12 mouse cellular contexts compared by ENCODE assay signal in the genomic region with DNA sequence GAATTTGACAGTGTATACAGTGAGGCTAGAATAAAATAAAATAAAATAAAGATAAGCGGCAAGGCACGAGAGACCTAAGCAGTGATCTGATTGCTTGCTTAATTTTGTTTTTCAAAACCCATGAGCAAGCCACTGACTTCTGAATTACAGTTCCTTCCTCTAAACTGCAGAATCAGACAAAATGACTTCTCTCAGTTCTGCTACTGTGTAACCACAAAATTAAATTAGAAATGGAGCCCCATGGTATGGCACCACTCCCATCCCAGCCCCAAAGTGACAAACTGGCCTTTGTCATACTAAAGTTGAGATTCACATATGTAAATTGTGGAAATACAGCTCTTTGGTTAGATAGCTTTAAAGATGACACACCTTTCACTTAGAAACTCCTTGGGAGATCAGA.
"Had no signal": no experiment of that assay in that cellular context is flagged by ENCODE, and none has a peak within 500 bp of the region (broad histone marks: within the 10 kb centered on the region; RNA-seq: fewer than 3 reads in every experiment).

No protein-coding gene starts in this region.

- ATAC-seq: intestine, embryonic 16.5 days; liver, embryonic 12.5 days; midbrain, embryonic 13.5 days had no signal

- DNase-seq: kidney, adult 2 months; kidney, postnatal 36 days; left cerebral cortex, postnatal 4 days; lung, embryonic 14.5 days; lung, postnatal 10 days; lung, postnatal 4 days; right cerebral cortex, adult 18-20 months; right cerebral cortex, postnatal 25 days; thymus, postnatal 4 days had no signal
